Mouse (Mus musculus) limb, embryonic 15.5 days (tissue): ENCODE measurements around the gene E130309D02Rik. TPM values are rescaled to one million over a fixed set of nuclear protein-coding genes. Genes with fewer than 3 reads are reported as not detected.

ENCODE experiments used
- ATAC-seq: fragments of 200-750 bp; cut with Nextera tagmentation; 2 replicates; pipeline ENCODE4 v1.8.0; 2017; ENCODE audit warnings: low read depth, moderate TSS enrichment; ENCODE audit not compliant: insufficient number of reproducible peaks, low FRiP score, low TSS enrichment
- H3K27ac ChIP-seq: fragments of 300-500 bp; sonication (generic); 2 replicates; pipeline ENCODE4 v1.5.1; 2015; ENCODE audit warnings: moderate library complexity, mild to moderate bottlenecking, inconsistent platforms
- H3K27me3 ChIP-seq: fragments of 300-500 bp; sonication (generic); 2 replicates; pipeline ENCODE4 v1.6.1; 2015; ENCODE audit warnings: inconsistent platforms
- H3K36me3 ChIP-seq: fragments of 300-500 bp; sonication (generic); 2 replicates; pipeline ENCODE4 v1.6.1; 2015; ENCODE audit warnings: inconsistent platforms
- H3K4me1 ChIP-seq: fragments of 300-500 bp; sonication (generic); 2 replicates; pipeline ENCODE4 v1.6.1; 2015; ENCODE audit warnings: inconsistent platforms
- H3K4me2 ChIP-seq: fragments of 300-500 bp; sonication (generic); 2 replicates; pipeline ENCODE4 v1.6.1; 2015; ENCODE audit warnings: mild to moderate bottlenecking, inconsistent platforms
- H3K4me3 ChIP-seq: fragments of 300-500 bp; sonication (generic); 2 replicates; pipeline ENCODE4 v1.5.1; 2015; ENCODE audit warnings: mild to moderate bottlenecking, inconsistent platforms
- H3K9ac ChIP-seq: fragments of 300-500 bp; sonication (generic); 2 replicates; pipeline ENCODE4 v1.6.1; 2015; ENCODE audit warnings: inconsistent platforms
- H3K9me3 ChIP-seq: fragments of 300-500 bp; sonication (generic); 2 replicates; pipeline ENCODE4 v1.6.1; 2016; ENCODE audit warnings: inconsistent platforms
- WGBS: fragments of 180-500 bp; shearing (Covaris S2); methylation state at CpG from one replicate; pipeline ENCODE4 v1.1.7; 2015; 5-methylcytosine and 5-hydroxymethylcytosine counted together
- polyA plus RNA-seq: library from polyadenylated mRNA; unstranded; fragments of >200 nt; fragmentation: Nextera tagmentation; extraction: Ambion mirVana; gene quantifications from 2 replicates; pipeline ENCODE4 v1.2.1, GENCODE M21; 2015

E130309D02Rik gene
- polyA plus RNA-seq, 1 experiment from 2014 or later = 33.2 TPM

DNA sequence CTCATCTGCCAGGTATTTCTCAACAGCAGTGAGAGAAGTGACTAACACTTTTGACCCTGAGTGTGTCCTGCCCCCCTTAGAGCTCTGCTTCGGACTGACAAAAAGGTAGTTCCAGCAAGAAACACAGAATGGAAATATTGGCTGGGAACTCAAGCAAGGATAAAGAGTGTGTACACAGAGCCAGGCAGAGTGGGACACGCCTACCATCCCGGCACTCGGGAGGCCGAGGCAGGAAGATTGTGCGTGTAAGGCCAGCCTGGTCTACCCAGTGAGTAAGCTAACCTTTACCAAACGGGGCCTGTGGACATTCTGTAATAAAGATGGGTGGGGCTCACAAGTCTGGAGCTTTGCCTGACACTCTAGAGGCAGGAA, 19.9 kb upstream of the E130309D02Rik start:
- H3K9ac ChIP-seq = no peak overlapping the region
- 69% methylated on average over 7 of the region's 7 CpGs for WGBS
- H3K36me3 ChIP-seq = no peaks in the 10 kb centered on the region
- H3K27ac ChIP-seq = no peak overlapping the region
- no peak overlapping the region for H3K4me2 ChIP-seq
- H3K9me3 ChIP-seq = no peaks in the 10 kb centered on the region
- H3K4me1 ChIP-seq = peaks cover under 1% of the 10 kb centered on the region
- no peaks in the 10 kb centered on the region for H3K27me3 ChIP-seq
- H3K4me3 ChIP-seq = no peak overlapping the region
- no peak for ATAC-seq

DNA sequence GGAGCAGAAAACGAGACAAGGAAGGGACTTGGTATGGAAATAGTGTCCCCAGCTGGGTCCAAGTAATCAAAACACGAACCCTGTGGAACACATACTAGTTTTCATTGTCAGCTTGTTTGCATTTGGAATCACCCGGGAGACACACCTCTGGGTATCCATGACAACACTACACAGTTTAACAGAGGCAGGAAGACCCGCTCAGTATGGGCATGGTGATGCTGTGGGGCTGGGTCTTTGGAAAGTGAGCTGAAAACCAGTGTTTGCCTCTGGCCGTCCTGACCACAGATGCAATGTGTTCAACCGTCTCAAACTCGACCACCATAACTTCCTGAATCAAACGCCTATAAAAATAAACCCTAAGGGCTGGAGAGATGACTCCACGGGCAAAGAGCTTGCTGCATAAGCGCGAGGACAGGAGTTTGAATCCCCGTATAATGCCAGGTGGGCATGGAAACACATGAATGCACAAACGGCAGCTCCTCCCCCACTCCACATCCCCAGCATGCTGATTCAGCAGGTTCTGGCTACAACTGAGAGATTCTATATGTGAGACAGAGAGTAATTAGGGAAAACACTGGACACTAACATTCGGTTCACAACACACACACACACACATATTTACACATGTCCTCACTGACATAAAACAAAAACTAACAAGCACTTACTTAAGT, 19.4 kb upstream of the E130309D02Rik start:
- H3K4me2 ChIP-seq = no peak overlapping the region
- H3K27me3 ChIP-seq = no peaks in the 10 kb centered on the region
- H3K27ac ChIP-seq = no peak overlapping the region
- no peaks in the 10 kb centered on the region for H3K9me3 ChIP-seq
- H3K4me1 ChIP-seq = peaks cover 6% of the 10 kb centered on the region
- H3K4me3 ChIP-seq = no peak overlapping the region
- no peak overlapping the region for H3K9ac ChIP-seq
- 58% methylated on average over 14 of the region's 14 CpGs for WGBS
- ATAC-seq = no peak
- H3K36me3 ChIP-seq = no peaks in the 10 kb centered on the region

DNA sequence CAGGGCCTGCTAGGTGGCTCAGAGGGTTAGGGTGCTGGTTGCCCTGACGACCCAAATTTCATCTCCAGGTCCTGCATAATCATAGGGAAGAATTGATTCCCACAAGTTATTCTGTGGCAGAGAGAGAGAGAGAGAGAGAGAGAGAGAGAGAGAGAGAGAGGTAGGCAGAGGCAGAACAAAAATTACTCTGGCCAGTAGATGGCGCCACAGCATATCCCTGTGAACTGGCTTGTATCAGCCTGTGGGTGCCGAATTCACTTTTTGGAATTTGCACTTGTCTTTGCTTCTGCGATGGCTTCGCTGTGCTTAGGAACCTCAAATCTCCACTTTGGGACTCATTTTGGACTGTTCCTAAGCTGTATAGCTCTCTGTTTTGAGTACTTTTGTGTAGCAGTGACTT, 18.7 kb upstream of the E130309D02Rik start:
- Histone ChIP-seq H3K4me3 (no peak overlapping the region), H3K4me2 (no peak overlapping the region), H3K27ac (no peak overlapping the region), H3K4me1 (peaks cover 6% of the 10 kb centered on the region), H3K36me3 (no peaks in the 10 kb centered on the region), H3K9ac (no peak overlapping the region), H3K9me3 (no peaks in the 10 kb centered on the region), H3K27me3 (no peaks in the 10 kb centered on the region)
- WGBS = 12% methylated on average over 5 of the region's 5 CpGs
- ATAC-seq = no peak

DNA sequence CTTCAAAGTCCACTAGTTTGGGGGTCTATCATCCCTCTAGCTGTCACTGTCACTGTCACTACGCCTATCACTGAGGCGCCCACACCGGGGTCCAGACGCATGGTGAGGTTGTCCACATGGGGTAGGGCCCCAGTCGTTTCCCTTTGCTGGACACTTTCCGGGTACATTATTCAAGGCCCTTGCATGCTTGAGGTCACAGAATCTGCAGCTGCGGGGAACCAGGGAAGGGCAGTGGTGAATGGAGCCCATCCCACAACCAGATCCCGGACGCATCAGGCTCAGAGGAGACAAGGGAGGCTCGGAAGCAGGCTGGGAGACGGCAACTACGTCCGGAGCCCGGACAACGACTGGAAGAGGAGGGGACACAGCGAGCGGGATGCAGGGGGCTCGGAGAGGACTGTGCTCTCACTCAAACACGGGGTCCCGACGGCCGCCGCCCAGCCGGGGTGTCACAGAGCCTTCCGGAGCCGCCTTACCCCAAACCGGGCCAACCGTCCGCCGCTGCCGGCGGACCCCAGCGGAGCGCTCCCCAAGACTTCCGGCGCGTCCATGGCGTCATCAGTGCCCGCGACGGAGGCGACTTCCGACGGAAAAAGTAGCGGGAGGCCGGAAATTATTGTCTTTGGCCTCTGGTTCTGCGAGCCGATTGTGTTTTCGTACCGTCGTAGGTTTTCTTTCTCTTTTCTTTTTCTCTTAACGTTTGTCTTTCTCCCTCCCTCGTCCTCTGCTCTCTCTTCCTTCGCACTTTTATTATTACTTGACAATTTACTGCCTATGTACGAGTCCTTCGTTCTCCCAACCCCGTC, 13.7 kb upstream of the E130309D02Rik start, which contains the start of gene Zdhhc4:
TSS of gene Zdhhc4 (minus strand) at position 567 of the 806 bp plus-strand sequence.
- WGBS = under 1% methylated on average over 57 of the region's 57 CpGs
- H3K9me3 ChIP-seq = no peaks in the 10 kb centered on the region
- ATAC-seq = no peak
- peak within 1 kb of the TSS; percentile 94 for H3K4me3 ChIP-seq
- peak within 1 kb of the TSS; percentile 85 for H3K9ac ChIP-seq
- H3K27me3 ChIP-seq = no peaks in the 10 kb centered on the region
- peaks cover 27% of the 10 kb centered on the region for H3K36me3 ChIP-seq
- peak within 1 kb of the TSS; percentile 77 for H3K27ac ChIP-seq
- H3K4me2 ChIP-seq = peak within 1 kb of the TSS; percentile 86
- H3K4me1 ChIP-seq = peaks cover 18% of the 10 kb centered on the region

DNA sequence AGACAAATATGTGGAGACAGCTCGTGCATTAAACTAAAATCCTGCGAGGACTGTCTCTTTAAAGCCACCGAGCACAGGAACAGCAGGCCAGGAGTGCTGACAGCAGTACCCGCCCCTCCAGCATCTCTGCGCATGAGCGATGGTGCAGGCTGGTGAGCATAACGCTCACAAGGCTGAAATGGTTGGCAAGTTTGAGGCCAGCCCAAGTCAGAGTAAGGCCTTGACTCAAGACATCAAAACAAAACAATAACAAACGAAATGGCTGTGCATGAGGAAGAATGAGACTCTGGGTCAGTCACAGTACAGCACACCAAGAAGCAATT, 2.1 kb upstream of the E130309D02Rik start:
- Histone ChIP-seq H3K4me1 (peaks cover 17% of the 10 kb centered on the region), H3K9ac (no peak overlapping the region), H3K4me2 (no peak overlapping the region), H3K27me3 (no peaks in the 10 kb centered on the region), H3K36me3 (peaks cover 75% of the 10 kb centered on the region), H3K9me3 (no peaks in the 10 kb centered on the region), H3K4me3 (no peak overlapping the region), H3K27ac (no peak overlapping the region)
- WGBS = 84% methylated on average over 8 of the region's 8 CpGs
- no peak for ATAC-seq

DNA sequence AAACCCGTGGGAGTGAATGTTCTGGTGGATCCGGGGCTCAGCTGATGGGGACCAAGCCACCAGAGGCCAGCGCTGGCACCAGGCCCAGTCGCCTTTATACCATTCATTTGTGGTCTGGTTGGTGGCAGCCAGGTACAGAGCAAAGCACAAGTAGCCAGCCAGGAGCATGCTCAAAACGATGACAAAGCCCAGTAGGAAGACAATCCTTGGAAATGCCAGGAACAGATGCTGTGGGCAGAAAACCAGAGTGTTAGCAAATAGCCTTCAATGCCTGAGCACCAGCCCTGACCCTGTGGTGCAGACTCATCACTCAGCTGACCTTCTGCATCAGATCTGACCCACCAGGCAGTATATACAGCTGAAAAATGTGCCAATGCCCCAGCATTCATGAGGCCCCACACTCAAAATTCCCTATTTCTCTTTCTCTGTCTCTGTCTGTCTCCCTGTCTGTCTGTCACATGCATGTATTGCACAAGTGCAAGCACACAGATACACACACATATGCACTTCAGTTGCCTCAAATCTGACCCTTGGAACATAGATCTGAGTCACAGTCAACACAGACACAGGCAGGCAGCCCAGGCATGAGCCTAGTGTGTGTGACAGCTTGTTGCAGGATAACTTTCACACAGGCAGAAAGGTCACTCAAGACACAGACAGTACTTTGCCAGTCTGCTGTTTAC, 1.6 kb upstream of the E130309D02Rik start:
- Histone ChIP-seq H3K4me2 (no peak overlapping the region), H3K9ac (no peak overlapping the region), H3K27ac (no peak overlapping the region), H3K4me3 (no peak overlapping the region), H3K36me3 (peaks cover 75% of the 10 kb centered on the region), H3K4me1 (peaks cover 22% of the 10 kb centered on the region), H3K9me3 (no peaks in the 10 kb centered on the region), H3K27me3 (no peaks in the 10 kb centered on the region)
- ATAC-seq = no peak
- WGBS = 90% methylated on average over 5 of the region's 5 CpGs

DNA sequence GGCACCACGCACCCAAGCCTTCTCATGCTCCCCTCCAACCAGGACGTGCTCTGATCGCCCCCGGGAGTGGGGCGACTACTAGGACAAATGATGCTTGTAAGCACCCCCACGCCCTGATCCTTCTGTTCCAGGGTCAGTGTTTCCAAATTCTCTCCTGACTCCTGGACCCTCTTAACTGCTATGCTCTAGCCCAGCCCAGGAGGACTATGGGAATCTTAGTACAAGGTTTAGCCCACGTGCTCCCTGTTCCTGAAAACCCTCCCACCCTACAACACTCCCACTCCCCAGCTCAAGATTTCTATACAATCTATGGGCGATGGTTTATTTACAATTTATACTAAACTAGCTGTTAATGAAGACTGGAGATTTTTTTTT, 341 bp upstream of the E130309D02Rik start:
- H3K27ac ChIP-seq = no peak overlapping the region
- 0 out of 2 replicates have a peak, but pooled peaks have one; percentile 9 for ATAC-seq
- H3K4me2 ChIP-seq = peak overlapping the region; percentile 82
- H3K36me3 ChIP-seq = peaks cover 75% of the 10 kb centered on the region
- WGBS = 14% methylated on average over 8 of the region's 8 CpGs
- H3K4me1 ChIP-seq = peaks cover 24% of the 10 kb centered on the region
- H3K27me3 ChIP-seq = no peaks in the 10 kb centered on the region
- H3K9me3 ChIP-seq = no peaks in the 10 kb centered on the region
- no peak overlapping the region for H3K9ac ChIP-seq
- H3K4me3 ChIP-seq = peak overlapping the region; percentile 91

DNA sequence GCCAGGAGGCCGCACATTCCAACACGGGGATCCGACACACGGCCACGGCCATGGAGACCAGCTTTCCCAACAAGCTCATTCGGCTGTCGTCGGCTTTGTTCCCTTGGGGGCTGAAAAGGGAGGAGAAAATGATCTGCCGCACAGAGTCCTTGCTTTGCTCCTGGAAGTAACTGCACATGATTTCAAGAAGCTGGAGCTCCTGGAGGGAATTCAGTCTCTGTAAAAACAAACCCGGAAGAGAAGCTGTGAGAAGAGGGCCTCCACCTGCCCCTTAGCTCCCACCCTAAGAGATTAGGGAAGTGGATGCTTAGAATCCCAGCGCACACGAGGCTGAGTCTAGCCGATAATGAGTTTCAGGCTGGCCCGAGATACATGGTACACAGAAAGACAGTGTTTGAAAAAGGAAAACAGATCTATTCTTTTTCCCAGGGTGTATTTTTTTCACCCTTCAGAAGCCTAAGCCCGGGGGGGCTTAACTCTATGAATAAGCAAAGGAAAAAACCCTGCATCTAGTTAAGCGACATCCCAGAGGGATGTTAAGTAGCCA, 904 bp downstream of the E130309D02Rik start:
- Histone ChIP-seq H3K9ac (peak overlapping the region; percentile 89), H3K9me3 (no peaks in the 10 kb centered on the region), H3K4me2 (peak overlapping the region; percentile 82), H3K4me3 (peak overlapping the region; percentile 91), H3K27me3 (no peaks in the 10 kb centered on the region), H3K4me1 (peaks cover 24% of the 10 kb centered on the region), H3K27ac (0 out of 2 replicates have a peak overlapping the region, but pooled peaks have one; percentile 90), H3K36me3 (peaks cover 75% of the 10 kb centered on the region)
- 1% methylated on average over 16 of the region's 16 CpGs for WGBS
- no peak for ATAC-seq

DNA sequence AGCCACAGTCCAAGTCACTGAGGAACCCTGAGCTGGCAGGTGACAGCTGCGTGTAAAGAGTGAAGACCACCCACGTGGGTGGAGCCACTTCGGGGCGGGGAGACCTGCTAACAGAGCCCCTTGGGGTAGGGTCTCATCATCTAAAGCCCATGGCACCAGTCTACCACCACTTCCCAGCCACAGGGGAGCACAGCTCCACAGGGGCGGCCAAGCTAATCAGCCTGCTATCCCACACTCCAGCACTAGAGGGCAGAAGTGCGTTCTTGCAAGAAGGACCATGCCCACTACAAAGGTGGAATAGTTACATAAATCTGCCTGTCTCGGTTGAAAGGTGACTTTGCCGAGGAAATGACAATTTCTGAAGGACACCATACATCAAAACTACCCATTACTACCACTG, 3.3 kb downstream of the E130309D02Rik start:
- Histone ChIP-seq H3K4me2 (no peak overlapping the region), H3K27ac (no peak overlapping the region), H3K36me3 (peaks cover 75% of the 10 kb centered on the region), H3K9me3 (no peaks in the 10 kb centered on the region), H3K4me3 (no peak overlapping the region), H3K9ac (no peak overlapping the region), H3K27me3 (no peaks in the 10 kb centered on the region), H3K4me1 (peaks cover 24% of the 10 kb centered on the region)
- no peak for ATAC-seq
- WGBS = 65% methylated on average over 8 of the region's 8 CpGs

DNA sequence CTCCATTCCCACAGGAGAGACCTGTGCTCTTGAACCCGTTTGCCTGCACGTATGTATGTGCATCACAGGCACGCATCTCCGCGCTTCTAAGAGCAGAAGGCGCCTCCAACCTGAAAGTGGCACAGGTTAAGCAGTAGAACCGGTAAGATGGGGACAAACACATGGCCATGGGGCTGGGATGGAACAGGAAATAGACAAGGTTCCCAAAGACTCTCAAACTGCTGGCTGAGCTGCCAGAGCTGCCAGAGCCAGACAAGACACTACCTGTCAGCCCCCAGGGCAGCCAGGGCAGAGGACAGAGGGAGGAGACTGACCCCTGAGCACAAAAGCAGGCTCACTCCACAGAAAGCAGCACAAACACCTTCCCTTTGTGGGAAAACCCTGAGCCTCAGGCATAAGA, 5.2 kb downstream of the E130309D02Rik start:
- Histone ChIP-seq H3K4me2 (no peak overlapping the region), H3K9ac (no peak overlapping the region; the same call in 1 of the 2 replicates), H3K9me3 (no peaks in the 10 kb centered on the region), H3K27ac (no peak overlapping the region), H3K4me1 (peaks cover 20% of the 10 kb centered on the region), H3K4me3 (no peak overlapping the region), H3K27me3 (no peaks in the 10 kb centered on the region), H3K36me3 (peaks cover 84% of the 10 kb centered on the region)
- no peak for ATAC-seq
- 86% methylated on average over 7 of the region's 7 CpGs for whole genome bisulfite sequencing

DNA sequence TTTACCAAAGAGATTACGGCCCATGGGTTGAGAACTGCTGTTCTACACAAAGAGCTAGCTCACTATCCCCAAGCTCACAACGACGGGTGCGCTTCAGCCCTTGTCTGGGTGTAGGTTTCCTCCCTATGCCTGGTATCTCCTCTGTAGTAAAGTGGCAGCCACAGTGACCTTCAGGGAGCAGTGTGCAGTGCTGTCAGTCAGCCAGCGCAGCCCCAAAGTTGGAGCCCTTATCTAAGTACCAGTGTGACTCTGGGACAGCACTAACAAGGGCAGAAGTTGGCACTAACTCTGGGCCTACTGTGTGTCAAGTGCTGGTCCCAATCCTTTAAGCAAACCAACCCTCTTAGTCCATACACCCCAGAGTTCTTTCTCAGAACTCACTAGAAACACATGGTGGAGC, 6.3 kb downstream of the E130309D02Rik start:
- Histone ChIP-seq H3K36me3 (peaks cover 92% of the 10 kb centered on the region), H3K4me2 (no peak overlapping the region), H3K27ac (no peak overlapping the region), H3K27me3 (no peaks in the 10 kb centered on the region), H3K9me3 (no peaks in the 10 kb centered on the region), H3K9ac (no peak overlapping the region), H3K4me3 (no peak overlapping the region), H3K4me1 (peaks cover 15% of the 10 kb centered on the region)
- WGBS = 94% methylated on average over 5 of the region's 5 CpGs
- ATAC-seq = no peak

DNA sequence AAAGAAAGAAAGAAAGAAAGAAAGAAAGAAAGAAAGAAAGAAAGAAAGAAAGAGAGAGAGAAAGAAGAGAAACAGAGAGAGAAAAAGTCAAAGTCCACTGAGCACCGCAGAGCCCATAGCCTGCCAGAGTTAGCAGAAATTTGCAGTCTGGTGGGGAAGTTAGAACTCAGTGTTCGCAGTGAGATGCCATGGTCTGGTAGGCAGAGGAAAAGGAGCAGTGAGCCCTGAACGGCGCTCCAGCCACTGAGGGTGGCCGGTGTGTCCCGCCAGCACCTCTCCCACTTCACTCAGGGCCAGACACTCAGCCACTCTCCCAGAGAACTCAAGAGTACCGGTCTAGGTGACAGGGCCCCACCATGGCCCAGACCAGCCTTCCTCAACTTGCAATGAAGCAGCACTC, 10.9 kb downstream of the E130309D02Rik start:
- Histone ChIP-seq H3K36me3 (peaks cover 96% of the 10 kb centered on the region), H3K4me3 (no peak overlapping the region), H3K4me1 (no peaks in the 10 kb centered on the region), H3K9ac (no peak overlapping the region), H3K27me3 (no peaks in the 10 kb centered on the region), H3K4me2 (no peak overlapping the region), H3K27ac (no peak overlapping the region), H3K9me3 (no peaks in the 10 kb centered on the region)
- WGBS = 90% methylated on average over 7 of the region's 7 CpGs
- no peak for ATAC-seq
